19 mouse cellular contexts compared by ENCODE assay signal in the genomic region with DNA sequence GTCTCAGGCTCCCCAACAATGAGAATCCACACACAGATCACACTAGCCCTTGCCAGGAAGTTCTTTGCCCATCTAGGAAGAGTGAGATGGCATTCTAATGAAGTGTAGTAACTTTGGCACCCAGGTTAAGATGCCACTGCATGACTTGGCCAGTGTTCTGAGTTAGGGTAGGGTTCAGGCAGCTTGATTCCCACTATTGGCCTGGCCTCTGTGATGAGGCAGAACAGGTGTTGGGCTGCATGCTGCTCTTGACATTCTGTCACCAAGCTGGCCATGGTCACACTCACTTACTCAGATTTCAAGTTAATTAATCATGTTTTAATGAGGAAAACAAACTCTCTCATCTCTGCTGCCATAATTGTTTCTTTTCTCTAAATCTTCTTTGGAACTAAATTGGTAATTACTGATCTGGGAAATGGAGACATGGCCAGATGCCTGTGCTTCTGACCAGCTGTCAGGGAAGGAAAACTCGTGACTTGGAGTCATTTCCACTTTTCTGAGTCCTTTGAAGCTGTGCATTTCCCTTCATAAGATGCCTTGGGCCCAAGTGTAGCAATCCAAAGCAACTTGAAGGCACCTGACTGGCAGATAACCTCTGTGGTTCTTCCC. TPM values are rescaled to one million over a fixed set of nuclear protein-coding genes. Genes with fewer than 3 reads are reported as not detected.
DNase-seq lines count a peak whose midpoint lies in the region; ATAC-seq and TF ChIP-seq lines count a peak whose summit lies in the region.
"Had no signal": no experiment of that assay in that cellular context is flagged by ENCODE, and none has a peak within 500 bp of the region (broad histone marks: within the 10 kb centered on the region; RNA-seq: fewer than 3 reads in every experiment).

No protein-coding gene starts in this region.

- no peak for DNase-seq in hindbrain, embryonic 11.5 days (ENCODE audit: low spot score)
- peak; percentile 62 for DNase-seq in midbrain, postnatal 0 days (ENCODE audit: low spot score)
- DNase-seq in midbrain, embryonic 11.5 days (ENCODE audit: low spot score, missing footprints): no peak
- DNase-seq in gastrocnemius, adult 2 months: peak; percentile 57
- no peak for DNase-seq in neural tube, embryonic 10.5 days (ENCODE audit: extremely low spot score, low spot score)
- DNase-seq in adrenal gland, postnatal 25 days: no peak
- DNase-seq: adrenal gland, postnatal 14 days; cerebellum, postnatal 36 days; heart, postnatal 36 days; spleen, adult 18-20 months had no signal

- H3K9ac ChIP-seq in hindbrain, embryonic 16.5 days (ENCODE audit: low read depth, low read length): no peak overlapping the region
- no peak overlapping the region for H3K9ac ChIP-seq in hindbrain, embryonic 11.5 days (ENCODE audit: low read depth, low read length)
- no peak overlapping the region for H3K9ac ChIP-seq in midbrain, postnatal 0 days (replicated peaks; ENCODE audit: low read length, poor library complexity, severe bottlenecking)
- H3K9ac ChIP-seq in midbrain, embryonic 11.5 days (ENCODE audit: low read length): no peak overlapping the region
- H3K9ac ChIP-seq: heart, embryonic 12.5 days; intestine, embryonic 15.5 days; kidney, embryonic 15.5 days; limb, embryonic 13.5 days; neural tube, embryonic 15.5 days had no signal

- WGBS in hindbrain, embryonic 16.5 days: 38% methylated on average over 1 of the region's 1 CpGs
- 70% methylated on average over 1 of the region's 1 CpGs for WGBS in hindbrain, embryonic 11.5 days
- WGBS in midbrain, postnatal 0 days: 47% methylated on average over 1 of the region's 1 CpGs
- WGBS in midbrain, embryonic 11.5 days: 47% methylated on average over 1 of the region's 1 CpGs

- H3K4me1 ChIP-seq in hindbrain, embryonic 16.5 days (ENCODE audit: control insufficient read depth, insufficient read depth, low read depth, low read length): no peaks in the 10 kb centered on the region
- no peaks in the 10 kb centered on the region for H3K4me1 ChIP-seq in hindbrain, embryonic 11.5 days (replicated peaks; ENCODE audit: control insufficient read depth, insufficient read depth, low read length)
- no peaks in the 10 kb centered on the region for H3K4me1 ChIP-seq in midbrain, postnatal 0 days (ENCODE audit: insufficient read depth, low read length)
- H3K4me1 ChIP-seq in midbrain, embryonic 11.5 days (ENCODE audit: control insufficient read depth, insufficient read depth, low read length): no peaks in the 10 kb centered on the region
- H3K4me1 ChIP-seq: heart, embryonic 12.5 days; intestine, embryonic 15.5 days; kidney, embryonic 15.5 days; limb, embryonic 13.5 days; neural tube, embryonic 15.5 days had no signal

- no peaks in the 10 kb centered on the region for H3K27me3 ChIP-seq in hindbrain, embryonic 16.5 days (replicated peaks; ENCODE audit: control insufficient read depth, insufficient read depth, low read length)
- H3K27me3 ChIP-seq in hindbrain, embryonic 11.5 days (ENCODE audit: control insufficient read depth, insufficient read depth, low read length): no peaks in the 10 kb centered on the region
- no peaks in the 10 kb centered on the region for H3K27me3 ChIP-seq in midbrain, postnatal 0 days (ENCODE audit: insufficient read depth, low read length)
- no peaks in the 10 kb centered on the region for H3K27me3 ChIP-seq in midbrain, embryonic 11.5 days (ENCODE audit: control insufficient read depth, insufficient read depth, low read length)
- H3K27me3 ChIP-seq: heart, embryonic 12.5 days; intestine, embryonic 15.5 days; kidney, embryonic 15.5 days; limb, embryonic 13.5 days; neural tube, embryonic 15.5 days had no signal

- H3K27ac ChIP-seq in hindbrain, embryonic 16.5 days (ENCODE audit: low read depth, low read length): no peak overlapping the region
- no peak overlapping the region for H3K27ac ChIP-seq in hindbrain, embryonic 11.5 days (ENCODE audit: low read depth, low read length)
- H3K27ac ChIP-seq in midbrain, postnatal 0 days (ENCODE audit: low read depth, low read length): no peak overlapping the region
- no peak overlapping the region for H3K27ac ChIP-seq in midbrain, embryonic 11.5 days (ENCODE audit: low read depth, low read length)
- no peak overlapping the region for H3K27ac ChIP-seq in gastrocnemius, adult 2 months
- H3K27ac ChIP-seq: intestine, embryonic 15.5 days; kidney, embryonic 15.5 days; left cerebral cortex, adult 2 months; limb, embryonic 13.5 days; neural tube, embryonic 15.5 days had no signal

- H3K36me3 ChIP-seq in hindbrain, embryonic 16.5 days (ENCODE audit: control insufficient read depth, insufficient read depth, low read length): no peaks in the 10 kb centered on the region
- no peaks in the 10 kb centered on the region for H3K36me3 ChIP-seq in hindbrain, embryonic 11.5 days (ENCODE audit: control insufficient read depth, insufficient read depth, low read length)
- no peaks in the 10 kb centered on the region for H3K36me3 ChIP-seq in midbrain, postnatal 0 days (ENCODE audit: insufficient read depth, low read length)
- no peaks in the 10 kb centered on the region for H3K36me3 ChIP-seq in midbrain, embryonic 11.5 days (ENCODE audit: control insufficient read depth, insufficient read depth, low read length)
- H3K36me3 ChIP-seq: intestine, embryonic 15.5 days; kidney, embryonic 15.5 days; limb, embryonic 13.5 days; neural tube, embryonic 15.5 days had no signal

- ATAC-seq in hindbrain, embryonic 16.5 days: peak; percentile 70; the same call in 1 of the 2 replicates
- ATAC-seq in hindbrain, embryonic 11.5 days (ENCODE audit: low FRiP score): no peak
- ATAC-seq in midbrain, postnatal 0 days (ENCODE audit: low FRiP score): no peak
- ATAC-seq in midbrain, embryonic 11.5 days (ENCODE audit: low FRiP score): no peak
- ATAC-seq: CD4-positive, CD25-positive, alpha-beta regulatory T cell, adult 4 months; intestine, embryonic 15.5 days had no signal

- no peak overlapping the region for H3K4me3 ChIP-seq in hindbrain, embryonic 16.5 days (ENCODE audit: low read length)
- no peak overlapping the region for H3K4me3 ChIP-seq in hindbrain, embryonic 11.5 days (ENCODE audit: low read depth, low read length)
- H3K4me3 ChIP-seq in midbrain, postnatal 0 days (ENCODE audit: low read depth, low read length): no peak overlapping the region
- H3K4me3 ChIP-seq in midbrain, embryonic 11.5 days (ENCODE audit: low read depth, low read length): no peak overlapping the region
- H3K4me3 ChIP-seq in gastrocnemius, adult 2 months: no peak overlapping the region
- H3K4me3 ChIP-seq: heart, embryonic 12.5 days; intestine, embryonic 15.5 days; kidney, embryonic 15.5 days; left cerebral cortex, adult 2 months; limb, embryonic 13.5 days; neural tube, embryonic 15.5 days had no signal

- H3K9me3 ChIP-seq in hindbrain, embryonic 16.5 days (ENCODE audit: control insufficient read depth, low read length): no peaks in the 10 kb centered on the region
- H3K9me3 ChIP-seq in hindbrain, embryonic 11.5 days (ENCODE audit: control insufficient read depth, low read length): no peaks in the 10 kb centered on the region
- H3K9me3 ChIP-seq in midbrain, postnatal 0 days (ENCODE audit: low read length): no peaks in the 10 kb centered on the region
- no peaks in the 10 kb centered on the region for H3K9me3 ChIP-seq in midbrain, embryonic 11.5 days (ENCODE audit: control insufficient read depth, low read length)
- H3K9me3 ChIP-seq: heart, embryonic 12.5 days; intestine, embryonic 15.5 days; kidney, embryonic 15.5 days; limb, embryonic 13.5 days; neural tube, embryonic 15.5 days had no signal

- TF ChIP-seq CTCF in midbrain, postnatal 0 days (IDR thresholded peaks at IDR 0.05): no peak
- no peak for TF ChIP-seq CTCF in gastrocnemius, adult 2 months (IDR thresholded peaks at IDR 0.05)

- intact Hi-C loops in gastrocnemius, adult 2 months (cut with DNase I): no loop called here

- no peak overlapping the region for H3K4me2 ChIP-seq in hindbrain, embryonic 16.5 days (ENCODE audit: low read length)
- no peak overlapping the region for H3K4me2 ChIP-seq in hindbrain, embryonic 11.5 days (replicated peaks; ENCODE audit: low read depth, low read length)
- H3K4me2 ChIP-seq in midbrain, postnatal 0 days (ENCODE audit: low read depth, low read length, poor library complexity, severe bottlenecking): no peak overlapping the region
- H3K4me2 ChIP-seq in midbrain, embryonic 11.5 days: no peak overlapping the region
- H3K4me2 ChIP-seq: heart, embryonic 12.5 days; intestine, embryonic 15.5 days; kidney, embryonic 15.5 days; limb, embryonic 13.5 days; neural tube, embryonic 15.5 days had no signal

RNA-seq across cellular contexts. Expression of gene Mx1, which starts 25.2 kb away (rescaled TPM):
- 0.16 and 0.23 TPM in 2 replicates for polyA plus RNA-seq in hindbrain, embryonic 16.5 days (2015; fragmentation: Nextera tagmentation; extraction: Ambion mirVana)
- not detected in 2 replicates for polyA plus RNA-seq in hindbrain, embryonic 11.5 days (2014; fragmentation: Nextera tagmentation; extraction: Ambion mirVana)
- 0.05 and 0.38 TPM in 2 replicates for total RNA-seq in midbrain, postnatal 0 days (2014; rRNA removed)
- polyA plus RNA-seq in midbrain, postnatal 0 days (2015; fragmentation: Nextera tagmentation; extraction: Ambion mirVana): 0.05 and 0.15 TPM in 2 replicates
- 0.04 TPM in 1 of 2 replicates, not detected in the other for polyA plus RNA-seq in midbrain, embryonic 11.5 days (2014; fragmentation: Nextera tagmentation; extraction: Ambion mirVana)
- under 1 TPM; 0.33 to 0.36 TPM for total RNA-seq in gastrocnemius, adult 2 months (2021)
- 2.0 and 2.8 TPM in 2 replicates for total RNA-seq in adrenal gland, postnatal 25 days (2021)
- polyA plus RNA-seq: embryonic facial prominence, embryonic 11.5 days; heart, embryonic 12.5 days had no signal

Comparison
In these comparisons a context has a peak if more than half of its experiments do, and no peak if none do; other contexts are left out.
1. DNase-seq: peak in midbrain, postnatal 0 days (single experiment) and gastrocnemius, adult 2 months (single experiment); none in hindbrain, embryonic 11.5 days (single experiment), midbrain, embryonic 11.5 days (single experiment), neural tube, embryonic 10.5 days (single experiment) and adrenal gland, postnatal 25 days (single experiment).